ENCODE assay signal across 9 mouse cellular contexts in genomic region chr2:167544004-167544356, GRCm38 (mm10). TPM values are rescaled to one million over a fixed set of nuclear protein-coding genes. Genes with fewer than 3 reads are reported as not detected.
A peak's percentile ranks its signal among the peaks of the same experiment; 100 is the strongest.
DNase-seq lines count a peak whose midpoint lies in the region; ATAC-seq and TF ChIP-seq lines count a peak whose summit lies in the region.
"Had no signal": no experiment of that assay in that cellular context is flagged by ENCODE, and none has a peak within 500 bp of the region (broad histone marks: within the 10 kb centered on the region; RNA-seq: fewer than 3 reads in every experiment).

No protein-coding gene starts in this region.

- H3K27ac ChIP-seq in heart, adult 2 months = peak overlapping the region; percentile 76
- peak overlapping the region; percentile 61 for H3K27ac ChIP-seq in hindbrain, embryonic 14.5 days

- no peak for TF ChIP-seq POLR2A in heart, adult 2 months (IDR thresholded peaks at IDR 0.05; ENCODE audit: insufficient read depth, low read depth, low read length)

- H3K36me3 ChIP-seq in heart, adult 2 months (ENCODE audit: control insufficient read depth, insufficient read depth, low read length) = no peaks in the 10 kb centered on the region
- no peaks in the 10 kb centered on the region for H3K36me3 ChIP-seq in hindbrain, embryonic 14.5 days (replicated peaks; ENCODE audit: control insufficient read depth, insufficient read depth)

- no peaks in the 10 kb centered on the region for H3K9me3 ChIP-seq in hindbrain, embryonic 14.5 days (ENCODE audit: control insufficient read depth, low read length)

- TF ChIP-seq CTCF in heart, adult 2 months (IDR thresholded peaks at IDR 0.05) = no peak

- H3K79me2 ChIP-seq in heart, adult 2 months (replicated peaks; ENCODE audit: control insufficient read depth, insufficient read depth, low read length) = no peaks in the 10 kb centered on the region

- no peak for ATAC-seq in hindbrain, embryonic 14.5 days (ENCODE audit: low FRiP score)
- ATAC-seq in megakaryocyte-erythroid progenitor cell, adult 5-6 weeks (replicated peaks; ENCODE audit: low FRiP score, low TSS enrichment, poor library complexity, severe bottlenecking) = no peak

- DNase-seq in heart, adult 2 months = peak; percentile 48 to 60
- no peak for DNase-seq in heart, adult 9 months (ENCODE audit: low spot score in 2 of 2)
- peak; percentile 60 for DNase-seq in embryo, embryonic 10.5 days (ENCODE audit: low spot score)
- no peak for DNase-seq in hindbrain, embryonic 14.5 days (ENCODE audit: low spot score)
- peak; percentile 67 for DNase-seq in lung, postnatal 14 days
- DNase-seq in right cerebral cortex, adult 2 months (ENCODE audit: low spot score in 2 of 2) = no peak
- no peak for DNase-seq in frontal cortex, adult 2 months (ENCODE audit: extremely low spot score in 1 of 2, low spot score in 1 of 2)

- no peak for TF ChIP-seq EP300 in heart, adult 2 months (IDR thresholded peaks at IDR 0.05; ENCODE audit: insufficient read depth, low read depth, low read length)

- H3K4me2 ChIP-seq in hindbrain, embryonic 14.5 days (replicated peaks) = no peak overlapping the region

- H3K9ac ChIP-seq in heart, adult 2 months (ENCODE audit: low read depth, low read length) = no peak overlapping the region
- H3K9ac ChIP-seq in hindbrain, embryonic 14.5 days = no peak overlapping the region

- peaks cover 14% of the 10 kb centered on the region for H3K4me1 ChIP-seq in heart, adult 2 months (ENCODE audit: control insufficient read depth, insufficient read depth, low read length)
- H3K4me1 ChIP-seq in hindbrain, embryonic 14.5 days (replicated peaks; ENCODE audit: control insufficient read depth, insufficient read depth, low read length) = peaks cover 7% of the 10 kb centered on the region; the same call in 1 of the 2 replicates

- WGBS in heart, adult 2 months = 19% methylated on average over 4 of the region's 4 CpGs
- 14% methylated on average over 4 of the region's 4 CpGs for WGBS in hindbrain, embryonic 14.5 days

- H3K27me3 ChIP-seq in heart, adult 2 months (ENCODE audit: control insufficient read depth, insufficient read depth, low read length) = no peaks in the 10 kb centered on the region
- H3K27me3 ChIP-seq in hindbrain, embryonic 14.5 days (ENCODE audit: control insufficient read depth, insufficient read depth, low read length) = peaks cover 19% of the 10 kb centered on the region

- intact Hi-C loops in heart, adult 2 months (cut with DNase I) = no loop called here

- no peak overlapping the region for H3K4me3 ChIP-seq in heart, adult 2 months
- no peak overlapping the region for H3K4me3 ChIP-seq in hindbrain, embryonic 14.5 days (replicated peaks; ENCODE audit: low read length)
- H3K4me3 ChIP-seq: erythroblast, embryonic 14.5 days had no signal

RNA-seq across cellular contexts. Expression of gene Snai1, which starts 6.0 kb away (rescaled TPM):
- 1 to 10 TPM; 1.6 to 2.0 TPM for total RNA-seq in heart, adult 2 months (2021)
- polyA plus RNA-seq in heart, adult 2 months (2012; rRNA removed) = 6.5 and 10.5 TPM in 2 replicates
- 5.5 and 7.5 TPM in 2 replicates for polyA plus RNA-seq in hindbrain, embryonic 14.5 days (2014; fragmentation: Nextera tagmentation; extraction: Ambion mirVana)
- 2.3 and 3.0 TPM in 2 replicates for polyA plus RNA-seq in frontal cortex, adult 2 months (2012; rRNA removed)
- total RNA-seq in megakaryocyte-erythroid progenitor cell, adult 5-6 weeks (2014; fragmentation: Nextera tagmentation) = 0.37 TPM in 1 of 2 replicates, not detected in the other
- total RNA-seq in megakaryocyte-erythroid progenitor cell, adult 5-6 weeks (2017) = 0.52 TPM in 1 of 2 replicates, not detected in the other
- polyA plus RNA-seq: erythroblast, embryonic 14.5 days had no signal

RNA-seq across cellular contexts. Expression of gene Spata2, which starts 51.3 kb away (rescaled TPM):
- 10 to 100 TPM; 15.4 to 15.6 TPM for total RNA-seq in heart, adult 2 months (2021)
- polyA plus RNA-seq in heart, adult 2 months (2012; rRNA removed) = 15.5 and 19.7 TPM in 2 replicates
- polyA plus RNA-seq in hindbrain, embryonic 14.5 days (2014; fragmentation: Nextera tagmentation; extraction: Ambion mirVana) = 27.3 and 29.6 TPM in 2 replicates
- polyA plus RNA-seq in frontal cortex, adult 2 months (2012; rRNA removed) = 53.1 and 58.6 TPM in 2 replicates
- total RNA-seq in megakaryocyte-erythroid progenitor cell, adult 5-6 weeks (2014; fragmentation: Nextera tagmentation) = 16.0 and 23.2 TPM in 2 replicates
- total RNA-seq in megakaryocyte-erythroid progenitor cell, adult 5-6 weeks (2017) = 6.8 and 8.1 TPM in 2 replicates

RNA-seq across cellular contexts. Expression of gene Rnf114, which starts 51.5 kb away (rescaled TPM):
- 10 to 100 TPM; 60.4 to 76.7 TPM for total RNA-seq in heart, adult 2 months (2021)
- 96.3 and 128 TPM in 2 replicates for polyA plus RNA-seq in heart, adult 2 months (2012; rRNA removed)
- 110 and 115 TPM in 2 replicates for polyA plus RNA-seq in hindbrain, embryonic 14.5 days (2014; fragmentation: Nextera tagmentation; extraction: Ambion mirVana)
- polyA plus RNA-seq in frontal cortex, adult 2 months (2012; rRNA removed) = 104 and 107 TPM in 2 replicates
- 30.8 and 34.8 TPM in 2 replicates for total RNA-seq in megakaryocyte-erythroid progenitor cell, adult 5-6 weeks (2014; fragmentation: Nextera tagmentation)
- total RNA-seq in megakaryocyte-erythroid progenitor cell, adult 5-6 weeks (2017) = 19.5 and 23.8 TPM in 2 replicates

Comparison
In these comparisons a context has a peak if more than half of its experiments do, and no peak if none do; other contexts are left out.
1. DNase-seq: peak in heart, adult 2 months (2 of 2), embryo, embryonic 10.5 days (single experiment) and lung, postnatal 14 days (single experiment); none in heart, adult 9 months (0 of 2), hindbrain, embryonic 14.5 days (single experiment), right cerebral cortex, adult 2 months (0 of 2) and frontal cortex, adult 2 months (0 of 2).